Mouse (Mus musculus): ENCODE data around the gene Hydin. TPM values are rescaled to one million over a fixed set of nuclear protein-coding genes. Genes with fewer than 3 reads are reported as not detected.

The Hydin gene
- polyA plus RNA-seq, 1 experiment from 2014 or later: 0.14 TPM

DNA sequence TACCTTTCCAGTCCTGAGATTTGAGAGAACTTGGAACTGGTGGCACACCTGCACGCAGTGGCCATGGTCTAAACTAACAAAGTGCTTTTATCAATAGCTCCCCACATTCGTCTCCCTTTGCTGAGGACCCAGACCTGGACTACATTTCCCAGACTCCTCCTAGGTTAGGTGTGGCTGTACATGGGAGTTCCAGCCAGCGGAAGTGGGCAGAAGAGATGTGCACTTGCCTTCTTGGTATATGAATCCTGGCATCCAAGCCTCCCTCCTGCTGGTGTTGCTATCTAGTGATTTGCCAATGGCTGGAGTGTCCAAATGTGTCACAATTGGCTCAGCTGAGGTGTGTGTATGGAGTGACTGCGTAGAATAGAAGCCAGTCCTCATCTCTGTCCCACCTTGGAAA, 173.8 kb downstream of the Hydin start:
- no peak for DNase-seq (ENCODE audit: low spot score)

DNA sequence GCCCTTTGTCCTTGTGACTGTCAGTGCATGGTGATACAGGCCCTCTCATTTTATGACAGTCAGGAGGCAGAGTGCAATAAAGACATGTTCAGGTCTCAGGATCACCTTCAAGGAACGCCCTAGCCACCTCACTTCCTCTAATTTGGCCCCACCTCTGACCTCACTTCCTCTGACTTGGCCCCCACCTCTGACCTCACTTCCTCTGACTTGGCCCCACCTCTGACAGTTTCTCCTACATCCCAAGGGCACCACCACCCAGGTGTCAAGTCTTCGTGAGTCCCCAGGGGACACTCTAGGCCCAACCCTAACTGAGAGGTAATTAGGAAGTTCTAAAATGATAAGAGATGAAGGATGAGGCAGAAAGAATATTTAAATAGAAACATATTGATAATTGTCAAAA, 177.5 kb downstream of the Hydin start:
- no peak for DNase-seq (ENCODE audit: low spot score)

DNA sequence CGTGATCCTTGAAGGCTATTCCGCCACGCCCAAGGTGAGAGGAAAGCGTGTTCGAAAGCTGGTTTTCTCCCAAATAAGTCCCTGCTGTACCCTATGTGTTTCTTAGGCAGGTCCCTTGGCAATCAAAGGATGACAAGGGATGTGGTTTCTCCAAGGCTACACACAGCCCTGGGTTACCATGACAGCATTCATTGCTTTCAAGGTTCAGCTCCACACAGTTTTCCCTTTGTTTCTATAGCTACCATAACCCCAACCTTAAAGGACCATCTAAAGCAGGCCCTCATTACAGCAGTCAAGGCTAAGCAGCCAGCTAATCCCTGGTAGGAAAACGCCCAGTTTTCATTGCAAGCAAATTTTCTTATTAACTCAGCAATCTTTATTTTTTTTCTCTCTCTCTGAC, 183.7 kb downstream of the Hydin start:
- no peak for DNase-seq (ENCODE audit: low spot score)

GRCm38 (mm10) chr8:110454466-110454865, 187.7 kb downstream of the Hydin start:
- DNase-seq (ENCODE audit: low spot score): no peak

GRCm38 (mm10) chr8:110457424-110457823, 190.6 kb downstream of the Hydin start:
- no peak for DNase-seq (ENCODE audit: low spot score)

GRCm38 (mm10) chr8:110462627-110463208, 195.9 kb downstream of the Hydin start:
- no peak for DNase-seq (ENCODE audit: low spot score)

GRCm38 (mm10) chr8:110463773-110464460, 197.1 kb downstream of the Hydin start:
- no peak for DNase-seq (ENCODE audit: low spot score)

DNA sequence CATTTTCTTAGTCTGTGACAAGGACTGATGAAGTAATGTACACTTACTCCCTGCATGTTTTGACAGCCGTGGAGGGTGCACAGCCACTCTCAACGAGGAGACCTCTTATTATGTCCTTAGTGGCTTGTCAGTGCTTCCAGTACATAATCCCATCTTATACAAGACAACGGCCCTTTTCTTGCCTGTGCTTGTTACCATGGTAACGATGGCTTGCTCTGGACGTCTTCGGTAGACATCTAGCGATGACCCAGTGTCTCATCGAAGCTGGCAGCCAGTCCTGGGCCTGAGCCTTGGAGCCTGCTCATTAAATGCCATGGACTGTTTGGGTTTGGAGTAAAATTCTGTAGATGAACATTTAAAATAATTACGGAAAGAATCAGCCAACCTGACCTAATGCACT, 198.8 kb downstream of the Hydin start:
- no peak for DNase-seq (ENCODE audit: low spot score)

DNA sequence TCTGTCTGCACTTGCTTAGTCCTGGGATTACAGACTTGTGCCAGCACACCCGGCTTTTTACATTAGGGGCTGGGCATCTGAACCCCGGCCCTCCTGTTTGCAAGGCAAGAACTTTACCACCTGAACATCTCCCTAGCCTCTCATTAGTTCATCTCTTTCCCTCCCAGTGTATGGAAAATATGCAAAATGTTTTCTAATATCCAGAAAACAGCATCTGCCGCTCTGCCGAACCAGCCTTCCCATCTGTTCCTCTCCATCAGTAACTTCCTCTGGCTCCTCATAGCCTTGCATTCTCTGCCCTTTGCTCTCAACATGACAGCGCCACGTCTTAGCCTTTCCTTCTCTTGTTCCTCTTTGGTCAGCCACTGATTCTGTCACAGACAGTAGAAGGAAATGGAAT, 210.5 kb downstream of the Hydin start:
- DNase-seq (ENCODE audit: low spot score): no peak

DNA sequence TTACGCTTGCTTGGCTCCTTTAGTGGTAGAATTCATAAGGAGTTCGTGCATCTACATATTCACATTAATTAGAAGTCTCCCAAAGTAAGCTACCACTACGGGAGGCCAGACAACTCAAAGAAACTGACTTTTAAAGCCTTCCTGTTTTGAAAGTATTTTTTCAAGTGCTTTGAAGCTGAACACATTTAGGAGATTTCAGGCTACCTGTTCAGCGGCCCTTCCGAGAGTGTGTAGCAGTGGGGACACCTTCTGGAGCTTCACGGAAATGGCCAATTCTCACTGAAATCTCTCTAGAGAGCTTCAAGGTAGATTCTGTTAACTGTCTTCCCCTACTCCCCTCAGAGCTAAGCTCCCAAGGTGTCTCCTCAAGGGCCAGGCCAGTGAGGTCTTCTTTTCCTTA, 211.8 kb downstream of the Hydin start:
- DNase-seq (ENCODE audit: low spot score): peak; percentile 5

GRCm38 (mm10) chr8:110479401-110479800, 212.6 kb downstream of the Hydin start:
- DNase-seq (ENCODE audit: low spot score): no peak

DNA sequence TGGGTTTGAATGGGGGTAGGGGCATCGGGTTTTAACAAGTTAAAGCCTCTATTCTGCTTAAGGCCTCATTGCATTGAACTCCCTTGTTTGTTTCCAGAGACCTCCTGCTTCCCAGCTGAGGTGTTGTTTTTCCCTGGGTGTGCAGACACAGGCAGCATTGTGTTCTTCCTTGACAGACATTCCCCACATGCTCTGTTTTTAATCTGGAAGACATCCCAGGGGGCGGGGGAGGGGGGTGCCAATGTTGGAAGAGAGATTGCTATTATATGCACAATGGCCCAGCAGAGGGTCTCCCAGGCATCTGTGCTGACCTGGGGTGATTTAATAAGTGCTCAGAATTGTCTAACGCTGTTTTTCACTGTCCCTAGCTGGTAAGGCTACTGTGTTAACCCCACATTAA, 215.5 kb downstream of the Hydin start:
- no peak for DNase-seq (ENCODE audit: low spot score)

DNA sequence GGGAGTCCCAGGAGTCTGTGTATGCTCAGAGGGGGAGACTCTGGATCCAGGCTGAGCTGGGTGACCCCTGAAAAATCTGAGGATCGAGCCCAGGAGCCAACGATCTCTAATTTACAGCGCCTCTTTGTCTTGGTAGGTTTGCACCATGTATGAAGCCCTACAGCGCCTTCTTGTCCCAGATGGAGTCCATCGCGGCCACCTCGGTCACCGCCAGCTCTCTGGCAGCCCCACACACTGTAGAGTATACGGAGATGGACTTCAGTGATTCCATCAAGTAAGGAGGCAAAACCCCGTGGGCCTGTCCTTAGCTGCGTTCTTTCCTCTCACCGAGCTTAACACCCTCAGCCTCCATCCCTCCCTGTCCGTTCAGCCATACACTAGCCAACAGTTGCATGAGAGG, 218.5 kb downstream of the Hydin start:
- no peak for DNase-seq (ENCODE audit: low spot score)

GRCm38 (mm10) chr8:110486020-110486419, 219.2 kb downstream of the Hydin start:
- no peak for DNase-seq (ENCODE audit: low spot score)

DNA sequence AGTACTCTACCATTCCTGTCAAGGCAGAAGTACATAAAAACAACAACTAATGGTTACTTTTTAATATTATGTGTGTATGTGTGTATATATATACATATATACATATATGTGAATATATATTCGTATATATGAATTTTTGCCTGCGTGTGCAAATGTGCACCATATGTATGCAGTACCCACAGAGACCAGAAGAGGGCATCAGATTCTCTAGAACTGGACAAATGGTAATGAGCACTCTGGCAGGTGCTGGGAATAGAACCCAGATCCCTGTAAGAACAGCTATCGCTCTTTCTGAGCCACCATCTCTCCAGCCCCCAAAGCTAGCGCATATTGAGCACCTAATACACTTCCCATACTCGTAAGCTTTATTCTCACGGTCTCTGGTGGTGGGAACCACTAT, 220.9 kb downstream of the Hydin start:
- DNase-seq (ENCODE audit: low spot score): no peak

- DNase-seq (ENCODE audit: low spot score): no peak
Measured at GRCm38 (mm10) chr8:110489344-110489743, 222.6 kb downstream of the Hydin start.

DNA sequence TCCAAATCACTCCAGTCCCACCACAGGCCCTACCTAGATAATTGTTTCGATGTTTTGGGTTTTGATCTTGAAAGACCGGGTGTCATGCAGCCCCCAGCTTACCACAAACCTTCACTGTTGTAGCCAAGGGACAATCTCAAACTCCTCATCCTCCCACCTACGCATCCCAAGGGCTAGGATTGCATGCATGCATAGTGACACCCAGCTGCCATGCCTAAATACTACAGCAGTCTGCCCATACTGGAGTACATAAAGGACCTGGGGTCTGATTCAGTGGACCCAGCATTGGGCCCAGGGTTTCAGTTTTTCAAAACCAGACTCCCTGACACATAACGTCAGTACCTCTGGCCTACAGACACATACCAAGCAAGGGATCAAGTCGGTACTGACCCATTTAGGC, 224.3 kb downstream of the Hydin start:
- no peak for DNase-seq (ENCODE audit: low spot score)

- DNase-seq (ENCODE audit: low spot score): no peak
Measured at GRCm38 (mm10) chr8:110496286-110496685, 229.5 kb downstream of the Hydin start.

DNA sequence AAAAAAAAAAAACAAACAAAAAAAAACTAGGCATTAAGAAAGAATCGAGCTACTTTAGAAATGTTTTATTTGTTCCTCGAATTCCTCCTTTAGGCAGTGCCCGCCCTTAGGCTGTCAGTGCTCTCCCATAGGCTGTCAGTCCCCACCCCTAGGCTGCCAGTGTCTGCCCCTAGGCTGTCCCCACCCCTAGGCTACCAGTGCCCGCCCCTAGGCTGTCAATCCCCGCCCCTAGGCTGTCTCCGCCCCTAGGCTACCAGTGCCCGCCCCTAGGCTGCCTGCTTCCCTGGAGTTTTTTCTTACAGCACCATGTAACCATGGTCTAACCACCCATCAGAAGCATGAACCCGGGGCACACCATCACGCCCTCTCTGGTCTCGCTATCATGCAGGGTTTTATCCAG, 233.5 kb downstream of the Hydin start:
- no peak for DNase-seq (ENCODE audit: low spot score)

GRCm38 (mm10) chr8:110500661-110501060, 233.9 kb downstream of the Hydin start:
- no peak for DNase-seq (ENCODE audit: low spot score)

DNA sequence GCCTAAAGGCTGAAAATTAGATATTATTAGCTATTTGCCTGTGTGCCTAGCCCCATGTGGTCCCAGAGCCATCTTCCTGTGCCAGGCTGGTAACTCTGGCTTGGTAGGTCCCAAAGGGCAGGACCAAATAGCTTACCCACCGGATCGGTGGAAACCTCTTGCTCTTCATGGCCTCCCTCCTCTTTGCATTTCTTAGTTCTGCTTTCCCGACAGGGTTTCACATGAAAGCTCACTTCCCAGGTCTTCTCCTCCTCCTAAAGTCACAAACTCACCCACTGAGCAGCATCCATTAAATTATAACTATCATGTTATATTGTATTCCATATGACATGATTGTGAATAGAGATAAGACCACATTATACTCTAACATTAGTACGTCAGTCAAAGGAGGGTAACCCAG, 234.6 kb downstream of the Hydin start:
- DNase-seq (ENCODE audit: low spot score): no peak

DNA sequence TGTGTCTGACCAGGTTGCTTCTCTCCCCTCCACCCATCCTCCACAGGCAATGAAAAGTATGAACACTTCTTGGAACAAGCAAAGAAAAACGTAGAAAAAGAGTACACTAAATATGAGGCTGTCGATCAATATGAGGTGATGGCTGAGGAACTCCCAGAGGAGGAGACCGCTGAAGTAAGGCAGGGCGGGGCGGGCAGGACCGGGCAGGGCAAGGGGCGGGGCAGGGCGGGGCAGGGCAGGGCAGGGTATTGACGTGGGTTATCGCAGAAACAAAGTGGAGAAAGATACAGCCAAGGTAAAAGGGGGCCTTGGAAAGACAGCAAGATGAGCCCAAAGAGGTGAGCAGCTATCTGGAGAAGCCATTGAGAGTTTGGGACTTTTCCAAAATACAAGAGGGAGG, 236.1 kb downstream of the Hydin start:
- no peak for DNase-seq (ENCODE audit: low spot score)

- DNase-seq (ENCODE audit: low spot score): no peak
Measured at GRCm38 (mm10) chr8:110508766-110509165, 242.0 kb downstream of the Hydin start.

GRCm38 (mm10) chr8:110519790-110520189, 253.0 kb downstream of the Hydin start:
- no peak for DNase-seq (ENCODE audit: low spot score)
